Mouse (Mus musculus): ENCODE results near the gene Arhgap1.

GRCm38 (mm10) chr2:91602389-91602788, 47.3 kb upstream of the Arhgap1 start:
- TF ChIP-seq EP300 (IDR thresholded peaks at IDR 0.05) (no peak), CTCF (IDR thresholded peaks at IDR 0.05) (peak; percentile 47)

Measured in lung, postnatal 0 days (tissue).